Mouse (Mus musculus) stomach, postnatal 0 days (tissue): ENCODE results near the gene Gm32742.

ENCODE experiments used
- CTCF ChIP-seq: IDR thresholded peaks from 2 replicates; pipeline ENCODE4 v1.5.1; 2016; ENCODE audit warnings: antibody characterized with exemption, low read depth, mild to moderate bottlenecking, moderate library complexity
- EP300 ChIP-seq: optimal IDR thresholded peaks from 2 replicates; pipeline ENCODE3; 2016; ENCODE audit warnings: antibody characterized with exemption

GRCm38 (mm10) chr9:51138301-51138700, 27.0 kb downstream of the Gm32742 start:
- no peak for TF ChIP-seq CTCF
- TF ChIP-seq EP300: no peak
